Mouse (Mus musculus) lung, adult 2 months (tissue): ENCODE data around the gene Plekhh1.

ENCODE experiments used
- CTCF ChIP-seq: fragments of 200-500 bp; IDR thresholded peaks from 2 replicates; pipeline ENCODE4 v1.5.1; 2011; ENCODE audit warnings: mild to moderate bottlenecking, low read length, control low read depth; ENCODE audit not compliant: insufficient read depth
- POLR2A ChIP-seq: fragments of 200-500 bp; IDR thresholded peaks from 2 replicates; pipeline ENCODE4 v1.6.1; 2011; ENCODE audit warnings: low read depth, mild to moderate bottlenecking, control low read depth, low read length, borderline replicate concordance; ENCODE audit errors: extremely low read depth

DNA sequence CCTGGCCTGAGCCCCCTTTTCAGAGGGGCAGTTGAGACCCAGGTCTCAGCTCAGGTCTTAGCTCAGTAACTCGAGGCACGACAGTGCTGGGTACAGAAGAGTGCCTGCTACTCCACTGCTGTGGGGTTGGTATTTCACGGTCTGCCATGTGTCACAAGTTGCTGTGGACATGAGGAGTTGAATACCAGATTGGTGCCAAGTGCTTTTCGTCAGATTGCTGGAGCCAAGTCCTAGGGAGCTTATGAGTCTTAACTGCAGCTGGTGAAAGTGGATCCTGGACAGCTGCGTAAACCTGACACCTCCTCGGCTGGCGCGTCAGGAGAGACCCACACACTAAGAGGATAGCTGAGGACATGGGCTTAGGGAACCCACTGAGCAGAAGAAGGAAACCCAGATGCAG, 15.7 kb downstream of the Plekhh1 start:
- no peak for TF ChIP-seq CTCF
- no peak for TF ChIP-seq POLR2A
